Mouse (Mus musculus): Measurements from ENCODE around the gene Scarb1.

The Scarb1 gene

DNA sequence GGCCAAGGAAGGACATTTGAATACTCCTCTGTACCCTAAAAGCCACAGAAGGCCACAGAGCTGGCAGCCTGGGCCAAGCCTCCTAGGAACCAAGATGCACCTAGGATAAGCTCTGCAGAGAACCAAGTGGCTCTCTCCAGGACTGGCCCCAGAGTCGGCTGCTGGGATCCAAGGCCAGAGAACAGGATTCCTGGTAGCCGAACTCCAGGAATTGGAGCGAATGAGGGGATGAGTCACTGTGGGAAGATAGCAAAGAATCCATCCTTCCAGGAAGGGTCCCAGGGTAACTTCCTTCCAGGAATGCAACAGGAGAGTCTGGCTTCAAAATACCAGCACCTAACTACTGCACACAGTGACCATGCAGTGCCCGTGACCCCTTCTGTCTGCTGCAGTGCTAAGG lies 8.6 kb downstream of the Scarb1 start:
- DNase-seq (ENCODE audit: low read depth) = no peak

DNA sequence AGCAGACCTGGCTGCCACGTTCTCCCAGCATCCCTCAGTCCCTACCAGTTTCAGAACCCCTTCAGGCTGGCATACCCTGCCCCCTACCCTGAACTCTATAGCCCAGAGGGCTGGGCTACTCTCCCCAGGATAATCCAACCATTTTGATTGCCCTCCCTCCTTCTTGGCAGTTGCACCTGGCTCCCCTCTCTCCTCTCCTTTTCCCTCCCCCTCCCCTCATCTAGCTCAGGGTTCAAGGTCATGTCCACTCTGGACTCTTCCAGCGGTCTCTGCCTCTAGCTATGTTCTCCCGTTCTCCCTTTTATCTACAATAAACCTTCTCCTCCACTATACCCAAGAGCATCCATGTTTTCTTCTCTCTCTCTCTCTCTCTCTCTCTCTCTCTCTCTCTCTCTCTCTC lies 9.1 kb downstream of the Scarb1 start:
- DNase-seq (ENCODE audit: low read depth) = no peak

DNA sequence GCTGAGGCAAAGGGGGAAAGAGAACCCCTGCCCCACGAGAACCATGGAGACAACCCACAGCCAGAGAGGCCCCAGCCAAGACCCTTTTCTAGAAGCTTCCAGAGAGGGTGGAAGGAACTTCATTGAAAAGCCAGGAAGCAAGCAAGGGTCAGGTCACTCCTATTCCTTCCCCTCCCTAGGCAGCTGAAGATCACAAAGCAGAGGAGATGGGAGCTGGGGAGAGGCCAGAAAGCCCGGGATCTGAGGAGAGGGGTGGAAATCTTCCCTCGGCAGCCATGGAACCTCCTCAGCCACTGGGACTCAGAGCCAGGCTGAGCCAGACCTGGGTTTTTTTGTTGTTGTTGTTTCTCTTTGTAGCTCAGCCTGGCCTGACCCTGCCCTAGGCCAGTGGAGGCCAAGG lies 9.8 kb downstream of the Scarb1 start:
- DNase-seq (ENCODE audit: low read depth) = no peak

DNA sequence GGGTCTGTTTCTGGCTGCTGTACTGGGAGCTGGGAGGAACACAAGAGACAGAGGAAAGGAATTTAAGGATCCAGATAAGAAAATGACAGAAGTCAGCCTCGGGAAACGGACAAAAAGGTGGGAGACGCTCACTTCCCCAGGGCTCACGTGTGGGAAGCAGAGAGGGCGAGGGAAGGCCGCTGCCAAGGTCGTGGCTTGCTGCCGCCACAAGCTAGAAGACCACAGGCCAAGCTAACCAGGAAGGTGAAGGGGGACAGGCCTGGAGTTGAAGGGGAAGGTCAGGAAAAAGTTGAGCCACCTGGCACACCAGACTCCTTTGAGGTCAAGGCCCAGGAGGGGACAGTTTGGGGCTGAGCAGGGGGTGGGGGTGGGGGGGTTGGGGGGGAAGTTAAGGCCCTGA lies 10.2 kb downstream of the Scarb1 start:
- no peak for DNase-seq (ENCODE audit: low read depth)

DNA sequence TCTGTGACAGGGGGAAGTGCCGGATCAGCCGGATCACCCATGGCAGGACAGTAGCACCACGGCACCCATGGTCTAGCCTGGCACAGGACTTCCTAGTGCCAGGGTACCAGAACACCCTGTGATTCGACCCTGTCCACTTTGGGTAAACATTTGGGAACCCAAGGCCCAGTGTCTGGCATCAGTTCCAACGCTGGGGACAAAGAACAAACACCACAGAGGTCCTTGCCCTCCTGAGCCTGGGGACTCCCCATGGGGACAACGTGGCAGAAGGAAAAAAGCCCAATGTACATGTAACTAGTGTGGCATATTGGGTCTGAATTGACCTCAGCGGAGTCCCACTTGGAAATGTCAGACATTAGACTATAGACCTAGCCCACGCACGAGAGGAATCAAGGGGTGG lies 10.7 kb downstream of the Scarb1 start:
- DNase-seq (ENCODE audit: low read depth) = no peak

DNA sequence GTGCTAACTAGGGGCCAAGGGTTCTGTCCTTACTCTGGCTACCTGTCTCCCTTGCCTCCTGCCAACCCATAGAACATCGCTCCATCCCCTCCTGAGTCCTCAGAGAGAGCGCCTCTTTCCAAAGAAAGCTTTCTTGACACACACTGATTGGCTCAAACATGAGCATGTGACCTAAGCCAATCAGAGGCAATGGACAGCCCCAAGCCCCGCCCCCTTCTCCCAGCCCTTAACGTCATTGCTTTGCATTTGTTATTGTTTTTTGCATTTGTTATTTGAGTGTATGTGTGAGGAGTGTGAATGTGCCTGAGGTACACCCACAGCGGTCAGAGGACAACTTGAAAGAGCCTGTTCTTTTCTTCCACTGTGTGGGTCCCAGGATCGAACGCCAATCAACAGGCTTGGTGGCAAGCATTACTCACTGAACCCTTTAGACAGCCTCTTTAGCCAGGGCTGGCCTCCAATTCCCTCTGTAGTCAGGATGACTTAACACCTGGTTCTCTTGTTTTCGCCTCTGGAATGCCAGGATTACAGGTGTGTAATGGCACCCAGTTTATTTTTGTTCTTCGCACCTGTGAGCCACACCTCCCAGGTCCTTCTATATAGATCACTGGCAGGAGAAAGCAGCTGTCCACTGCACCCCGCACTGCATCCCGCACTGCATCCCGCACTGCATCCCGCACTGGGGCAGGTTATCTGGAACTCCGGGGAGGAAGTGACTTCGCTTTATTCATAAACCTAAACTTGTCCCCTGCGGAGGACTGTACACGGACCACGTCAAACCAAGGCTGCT lies 13.1 kb downstream of the Scarb1 start:
- DNase-seq (ENCODE audit: low read depth) = no peak

DNA sequence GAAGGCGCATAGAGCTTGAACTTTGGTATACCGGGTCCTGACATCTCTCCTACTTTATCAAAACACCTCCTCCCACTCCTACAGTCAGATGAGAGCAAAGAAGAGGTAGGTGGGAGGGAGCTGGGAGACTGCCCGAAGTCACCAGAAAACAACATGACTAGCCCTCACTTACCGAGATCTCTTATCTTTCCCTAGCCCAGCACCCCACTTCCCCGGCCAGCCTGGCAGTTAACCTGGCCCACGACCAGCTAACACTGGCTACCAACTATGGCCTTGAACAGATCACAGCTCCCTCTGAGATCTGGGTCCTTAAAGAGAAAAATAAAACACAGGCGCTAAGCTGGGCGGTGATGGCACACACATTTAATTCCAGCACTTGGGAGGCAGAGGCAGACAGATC lies 14.5 kb downstream of the Scarb1 start:
- no peak for DNase-seq (ENCODE audit: low read depth)

DNA sequence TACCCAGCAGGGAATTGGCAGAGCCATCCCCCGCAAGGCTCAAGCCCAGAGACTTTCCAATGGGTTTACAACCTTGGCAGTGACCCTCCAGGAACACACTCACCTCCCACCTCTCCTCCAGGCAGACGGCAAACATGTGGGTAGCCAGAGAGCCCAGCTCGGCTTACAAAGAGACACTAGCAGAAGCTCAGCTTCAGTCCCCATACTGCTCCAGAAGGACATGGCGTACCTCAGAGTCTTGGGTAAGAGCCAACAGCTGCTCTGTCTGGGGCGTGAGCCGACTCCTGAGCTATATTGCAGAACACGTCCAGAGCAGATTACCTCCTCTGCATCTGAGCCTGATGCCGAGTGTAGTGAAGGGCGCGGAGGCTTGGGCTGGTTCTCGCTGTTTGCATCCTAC lies 15.0 kb downstream of the Scarb1 start:
- no peak for DNase-seq (ENCODE audit: low read depth)

DNA sequence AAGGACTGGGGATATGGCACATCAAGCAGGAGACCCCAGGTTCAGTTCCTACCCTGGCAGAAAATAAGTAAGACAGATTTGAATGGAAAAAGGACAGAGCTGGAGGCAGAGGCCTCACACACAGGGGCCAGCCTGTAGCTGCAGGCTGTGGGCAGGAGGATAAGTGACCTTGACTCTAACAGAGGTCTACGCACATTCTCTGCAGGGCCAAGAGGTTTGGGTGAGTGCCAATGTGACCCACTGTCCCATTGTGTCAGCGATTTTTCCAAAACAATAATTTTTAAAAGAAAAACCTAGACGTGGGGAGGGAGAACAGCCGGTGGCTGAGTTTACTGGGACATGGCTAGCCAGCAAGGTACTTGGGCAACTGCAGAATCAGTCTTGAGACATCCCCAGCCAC lies 15.6 kb downstream of the Scarb1 start:
- DNase-seq (ENCODE audit: low read depth) = no peak

DNA sequence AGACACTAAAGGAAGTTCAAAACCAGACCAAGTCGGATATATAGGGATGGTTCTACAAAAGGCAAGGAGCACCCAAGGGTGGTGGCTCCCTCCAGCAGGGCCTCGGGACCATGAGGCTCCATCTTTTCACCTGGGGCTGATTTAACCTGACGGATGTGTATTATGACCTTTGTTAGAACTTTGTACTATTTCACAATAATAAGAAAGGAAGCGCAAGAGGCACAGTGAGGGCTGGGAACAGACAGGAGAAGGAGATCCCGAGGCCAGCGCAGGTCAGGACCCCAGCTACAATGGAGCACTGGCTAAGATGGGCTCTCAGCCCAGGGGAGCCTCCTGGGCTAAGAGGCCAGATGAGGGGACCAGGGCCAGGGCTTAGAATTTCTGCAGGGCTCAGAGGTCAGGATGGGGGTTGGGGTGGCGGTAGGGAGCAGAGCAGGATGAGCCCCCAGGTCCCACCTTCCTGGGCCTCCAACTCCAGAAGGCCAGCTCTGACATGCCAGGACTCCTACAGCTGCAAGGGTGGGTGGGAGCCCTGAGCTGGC lies 16.9 kb downstream of the Scarb1 start:
- DNase-seq (ENCODE audit: low read depth) = no peak

DNA sequence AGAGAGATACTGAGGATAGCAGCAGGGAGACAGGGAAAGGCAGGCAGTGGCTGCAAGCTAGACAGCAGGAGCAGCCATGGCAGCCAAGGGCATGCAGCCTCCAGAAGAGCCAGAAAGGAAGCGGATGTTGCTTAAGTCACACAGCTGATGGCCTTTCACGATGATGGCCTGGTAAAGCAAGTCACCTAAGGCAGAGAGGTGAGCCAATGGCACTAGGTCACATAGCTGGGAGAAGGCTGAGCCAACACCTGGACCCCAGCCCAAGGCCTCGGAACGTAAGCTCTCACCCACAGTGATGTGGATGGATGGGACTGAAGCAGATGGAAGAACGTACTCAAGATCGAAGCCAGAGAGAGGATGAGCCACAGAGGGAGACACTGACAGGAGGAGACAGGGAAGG lies 17.8 kb downstream of the Scarb1 start:
- no peak for DNase-seq (ENCODE audit: low read depth)

DNA sequence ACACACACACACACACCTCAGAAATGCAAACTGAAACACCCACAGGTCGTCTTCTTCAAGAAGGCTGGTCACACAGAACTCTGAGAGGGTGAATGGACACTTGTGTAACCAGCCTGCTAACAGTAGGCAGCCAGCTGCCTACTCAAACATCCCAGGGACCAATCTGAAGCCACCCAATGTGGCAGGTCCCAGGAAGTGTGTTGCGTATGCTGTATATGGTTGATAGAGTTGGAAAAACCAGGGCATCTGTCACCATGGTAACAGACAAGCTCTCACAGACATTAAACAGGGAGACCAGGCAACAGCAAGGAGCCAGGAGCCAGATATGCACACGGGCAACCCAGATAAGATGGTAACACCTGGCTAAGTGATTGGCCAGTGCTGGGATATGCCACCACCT lies 19.1 kb downstream of the Scarb1 start:
- DNase-seq (ENCODE audit: low read depth) = no peak

DNA sequence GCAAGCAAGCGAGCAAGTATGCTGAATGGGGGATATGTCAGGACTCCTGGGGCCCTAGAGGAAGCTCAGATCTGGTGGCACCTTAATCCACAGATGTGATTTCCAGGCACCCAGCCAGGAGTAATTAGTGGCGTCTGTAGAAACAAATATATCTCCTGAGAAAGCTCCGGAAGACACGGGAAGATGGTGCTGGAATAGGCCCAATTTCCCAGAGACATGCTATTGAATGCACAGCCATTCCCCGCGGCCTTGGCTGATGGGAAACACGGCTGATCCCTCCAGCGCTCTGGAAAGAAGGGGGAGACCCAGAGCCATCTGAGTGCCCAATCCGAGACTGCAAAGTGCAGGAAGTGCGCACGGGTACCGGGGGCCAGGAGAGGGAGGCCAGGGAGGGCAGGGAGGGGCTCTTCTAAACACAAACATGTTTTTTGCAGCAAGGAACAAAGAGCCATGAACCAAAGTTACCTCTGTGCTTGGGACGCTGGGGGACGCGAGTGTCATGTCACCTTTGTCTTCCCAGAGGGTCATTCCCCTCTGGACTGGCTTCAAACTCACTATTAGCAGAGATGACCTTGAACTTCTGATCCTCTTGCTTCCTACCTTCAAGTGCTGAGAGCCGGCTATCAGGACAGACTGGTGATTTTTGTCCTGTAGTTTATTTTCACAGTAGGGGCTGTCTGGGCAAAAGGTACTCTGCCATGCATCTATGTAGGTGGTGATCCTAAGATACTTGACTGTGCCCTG lies 21.7 kb downstream of the Scarb1 start:
- no peak for DNase-seq (ENCODE audit: low read depth)

DNA sequence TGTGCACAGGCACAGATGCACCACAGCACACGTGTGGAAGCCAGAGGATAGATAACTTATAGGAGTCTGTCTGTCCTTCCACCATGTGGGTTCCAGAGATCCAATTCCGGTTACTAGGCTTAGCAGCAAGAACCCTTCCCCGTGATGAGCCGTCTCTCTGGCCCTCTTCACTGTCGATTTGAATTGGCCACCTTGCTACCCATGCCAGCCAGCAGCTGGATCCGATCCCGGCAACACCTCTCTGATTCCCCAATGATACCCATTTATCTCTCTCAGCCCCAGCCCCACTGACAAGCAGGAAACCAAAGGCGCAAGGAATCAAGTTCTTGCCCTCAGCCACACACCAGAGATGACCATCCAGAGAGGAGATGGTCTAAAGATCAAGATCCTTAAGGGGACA lies 22.9 kb downstream of the Scarb1 start:
- no peak for DNase-seq (ENCODE audit: low read depth)

DNA sequence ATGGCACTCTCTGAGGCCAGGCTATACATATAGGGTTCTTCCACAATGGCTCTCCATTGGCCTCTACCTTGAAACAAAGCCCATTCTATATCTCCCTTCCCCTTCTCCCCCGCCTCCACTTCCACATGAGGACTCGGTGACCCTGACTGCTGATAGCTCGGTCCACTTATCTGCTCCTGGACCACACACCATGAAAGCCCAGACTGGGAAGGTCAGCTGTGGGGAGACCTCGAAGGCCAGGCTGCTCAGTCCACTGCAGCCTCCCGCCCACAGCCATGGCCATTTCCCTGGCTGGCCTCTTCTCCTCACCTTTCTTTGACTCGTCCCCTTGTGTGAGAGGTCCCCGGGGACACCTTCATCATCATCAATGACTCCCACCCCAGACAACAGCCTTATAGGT lies 23.6 kb downstream of the Scarb1 start:
- DNase-seq (ENCODE audit: low read depth) = no peak

DNA sequence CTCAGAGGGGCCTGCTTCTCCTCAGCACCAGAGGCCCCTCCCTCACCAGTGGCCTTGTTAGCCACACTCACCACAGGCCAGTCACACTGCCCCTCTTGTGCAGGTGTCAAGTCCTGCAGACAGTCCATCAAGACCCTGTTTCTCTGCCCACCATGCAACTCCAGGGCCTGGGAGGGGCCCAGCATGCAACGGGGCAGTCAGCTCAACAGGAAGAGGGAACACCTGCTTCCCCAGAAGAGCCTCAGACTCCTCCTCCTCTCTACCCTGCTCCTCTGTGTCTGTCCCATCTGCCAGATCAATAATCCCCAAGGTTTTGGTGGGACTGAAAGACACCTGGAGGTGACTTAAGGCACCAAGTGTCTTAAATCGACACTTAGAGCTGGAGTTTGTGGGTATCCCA lies 24.1 kb downstream of the Scarb1 start:
- DNase-seq (ENCODE audit: low read depth) = no peak

DNA sequence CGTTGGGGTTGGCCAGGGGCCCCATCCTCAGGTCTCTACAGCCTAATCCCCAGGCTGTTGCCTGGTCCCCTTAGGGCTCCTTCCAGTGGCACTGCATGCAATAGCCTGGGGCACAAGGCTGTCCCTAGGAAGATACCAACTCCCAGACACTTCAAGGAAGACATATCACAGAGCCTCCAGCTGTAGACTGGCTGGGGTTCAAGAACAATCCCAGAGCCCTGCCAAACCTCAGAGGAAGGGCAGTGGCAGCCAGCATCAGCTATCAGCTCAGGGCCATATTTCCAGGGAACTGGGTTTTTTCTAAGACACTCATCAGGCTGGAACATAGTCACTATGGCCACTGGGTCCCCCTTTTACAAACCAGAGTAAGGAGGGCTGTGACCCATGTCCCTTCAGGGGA lies 25.8 kb downstream of the Scarb1 start:
- DNase-seq (ENCODE audit: low read depth) = no peak

DNA sequence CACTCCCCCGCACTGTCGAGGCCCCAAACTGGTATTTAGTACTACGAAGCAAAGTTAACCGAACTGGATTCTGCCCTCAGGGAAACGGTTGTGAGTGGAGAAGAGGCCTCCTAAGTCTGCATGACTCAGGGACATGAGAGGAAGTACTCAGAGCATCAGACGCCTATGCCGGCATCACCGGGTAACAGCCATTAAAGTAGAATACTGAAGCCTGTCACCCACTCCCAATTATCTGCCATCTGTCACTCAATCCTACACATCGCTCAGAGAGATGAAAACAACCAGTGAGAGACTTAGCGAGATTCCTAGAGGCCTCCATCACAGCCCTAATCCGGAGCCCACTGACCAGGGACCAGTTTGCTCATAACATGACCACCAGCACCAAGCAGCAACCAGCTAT lies 26.9 kb downstream of the Scarb1 start:
- DNase-seq (ENCODE audit: low read depth) = no peak

DNA sequence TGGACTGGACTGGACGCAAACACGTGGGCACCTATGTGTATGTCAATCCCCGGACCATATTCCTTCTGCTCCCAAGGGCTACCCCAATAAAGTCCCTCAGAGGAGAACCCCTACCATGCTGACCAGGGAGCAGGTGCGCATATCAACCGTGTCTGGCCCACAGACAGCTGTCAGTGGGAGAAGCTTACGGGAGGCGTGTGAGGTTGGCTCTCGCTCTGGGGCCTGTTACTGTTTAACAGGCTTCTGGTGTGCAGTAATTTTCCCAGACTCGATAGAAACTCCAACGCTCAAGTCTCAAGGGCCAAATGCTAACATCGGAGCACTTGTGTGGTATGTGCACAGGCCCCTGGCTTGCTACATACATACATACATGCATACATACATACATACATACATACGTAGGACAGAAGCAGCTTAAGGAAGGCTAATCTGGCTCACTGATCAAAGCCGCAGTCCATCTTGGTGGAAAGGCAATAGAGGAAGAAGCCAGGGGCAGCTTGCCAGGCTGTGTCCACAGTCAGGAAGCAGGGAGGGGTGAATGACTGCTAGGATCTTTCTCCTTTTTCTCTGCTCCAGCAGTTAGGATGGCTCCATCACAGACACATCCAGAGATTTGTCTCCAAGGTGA lies 27.8 kb downstream of the Scarb1 start:
- DNase-seq (ENCODE audit: low read depth) = no peak

DNA sequence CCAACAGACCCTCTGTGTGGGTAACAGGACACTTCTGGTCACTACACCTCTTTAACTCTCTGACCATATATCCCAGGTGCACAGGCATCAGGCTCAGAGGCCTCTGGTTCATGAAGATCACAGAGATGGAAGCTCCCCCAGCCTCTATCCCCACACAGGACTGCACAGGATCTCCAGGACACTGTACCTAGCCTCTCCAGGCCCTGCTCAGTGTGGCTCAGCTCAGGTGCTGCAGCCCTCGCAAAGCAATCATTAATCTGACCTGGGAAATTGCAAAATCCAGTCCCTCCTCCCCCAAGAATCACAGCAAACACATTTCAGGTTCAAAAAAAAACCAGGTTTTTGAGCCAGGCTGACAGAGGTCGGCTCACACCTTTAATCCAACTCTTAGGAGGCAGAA lies 29.9 kb downstream of the Scarb1 start:
- no peak for DNase-seq (ENCODE audit: low read depth)

DNA sequence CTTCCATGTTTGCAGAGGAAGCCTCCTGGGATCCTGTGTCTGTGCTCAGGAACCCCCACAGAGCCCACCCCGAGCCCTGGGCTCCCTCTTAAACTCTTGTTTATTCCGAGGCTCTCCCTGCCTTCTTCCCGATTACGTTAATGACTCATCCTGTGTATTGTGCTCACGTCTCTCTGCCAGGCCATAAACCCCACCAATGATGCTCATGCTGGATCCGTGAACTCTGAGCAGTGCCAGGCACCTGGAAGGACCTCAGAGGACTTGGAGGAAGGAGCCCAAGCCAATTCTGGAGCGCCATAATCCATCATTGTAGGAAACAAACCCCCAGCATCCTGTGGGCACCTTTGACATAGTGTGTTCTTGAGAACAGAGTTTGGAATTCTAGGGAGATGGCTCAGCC lies 31.7 kb downstream of the Scarb1 start:
- no peak for DNase-seq (ENCODE audit: low read depth)

DNA sequence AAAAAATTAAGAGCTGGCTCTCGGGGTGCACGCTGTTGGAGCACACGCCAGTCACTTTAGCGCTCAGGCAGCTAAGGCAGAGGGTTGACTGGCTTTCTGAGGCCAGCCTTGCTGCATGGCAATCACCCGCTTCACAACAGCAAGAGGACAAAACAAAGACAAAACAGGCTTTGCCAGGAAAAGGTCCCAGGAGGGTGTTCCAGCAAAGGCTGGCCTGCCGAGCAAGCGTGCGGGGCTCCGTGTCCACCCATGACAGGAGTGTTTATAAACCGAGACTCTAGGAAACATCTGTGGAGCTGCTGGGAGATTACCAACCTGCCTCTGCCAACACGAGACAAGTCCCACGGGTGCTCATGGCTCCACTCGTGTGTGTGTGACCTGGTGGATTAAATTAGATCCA lies 34.1 kb downstream of the Scarb1 start:
- no peak for DNase-seq (ENCODE audit: low read depth)

DNA sequence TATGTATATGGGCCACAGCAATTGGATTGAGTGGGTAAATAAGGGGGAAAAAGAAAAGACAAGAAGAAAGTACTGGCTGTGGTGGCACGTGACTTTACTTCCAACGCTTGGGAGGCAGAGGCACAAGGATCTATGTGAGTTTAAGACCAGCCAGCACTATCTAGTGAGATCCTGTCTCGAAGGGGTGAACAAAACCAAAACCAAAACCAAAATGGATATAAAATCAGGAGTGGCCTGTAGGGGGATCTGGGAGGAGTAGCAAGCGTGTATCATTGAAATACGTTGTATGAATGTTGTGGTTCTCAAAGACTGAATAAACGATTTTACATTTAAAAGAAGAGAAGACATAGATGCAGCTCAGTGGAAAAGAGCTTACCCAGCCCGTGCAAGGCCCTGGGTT lies 34.5 kb downstream of the Scarb1 start:
- DNase-seq (ENCODE audit: low read depth) = no peak

Data from c-Kit-positive CD71-positive TER-119-negative erythroid progenitor cells, embryonic 14.5 days (primary cell).